Mouse (Mus musculus): ENCODE measurements around the gene Cyp26a1. TPM values are rescaled to one million over a fixed set of nuclear protein-coding genes. Genes with fewer than 3 reads are reported as not detected.

Cyp26a1 gene
- total RNA-seq, 1 experiment from 2014 or later: not detected

- no peak for ATAC-seq (replicated peaks; ENCODE audit: insufficient number of reproducible peaks, low FRiP score, low TSS enrichment, poor library complexity, severe bottlenecking)
Observed at GRCm38 (mm10) chr19:37696603-37697334, 829 bp upstream of the Cyp26a1 start.

GRCm38 (mm10) chr19:37697335-37697636 lies 312 bp upstream of the Cyp26a1 start:
- ATAC-seq (replicated peaks; ENCODE audit: insufficient number of reproducible peaks, low FRiP score, low TSS enrichment, poor library complexity, severe bottlenecking): no peak

GRCm38 (mm10) chr19:37698273-37699160 lies 919 bp downstream of the Cyp26a1 start:
- ATAC-seq (replicated peaks; ENCODE audit: insufficient number of reproducible peaks, low FRiP score, low TSS enrichment, poor library complexity, severe bottlenecking): no peak

- no peak for ATAC-seq (replicated peaks; ENCODE audit: insufficient number of reproducible peaks, low FRiP score, low TSS enrichment, poor library complexity, severe bottlenecking)
Observed at GRCm38 (mm10) chr19:37699711-37700110, 2.1 kb downstream of the Cyp26a1 start.

- ATAC-seq (replicated peaks; ENCODE audit: insufficient number of reproducible peaks, low FRiP score, low TSS enrichment, poor library complexity, severe bottlenecking): no peak
Observed at GRCm38 (mm10) chr19:37702377-37703076, 4.9 kb downstream of the Cyp26a1 start.

- ATAC-seq (replicated peaks; ENCODE audit: insufficient number of reproducible peaks, low FRiP score, low TSS enrichment, poor library complexity, severe bottlenecking): no peak; the same call in 1 of the 2 replicates
Observed at GRCm38 (mm10) chr19:37703902-37704509, 6.4 kb downstream of the Cyp26a1 start.

GRCm38 (mm10) chr19:37705722-37706121 lies 8.1 kb downstream of the Cyp26a1 start:
- no peak for ATAC-seq (replicated peaks; ENCODE audit: insufficient number of reproducible peaks, low FRiP score, low TSS enrichment, poor library complexity, severe bottlenecking)

- ATAC-seq (replicated peaks; ENCODE audit: insufficient number of reproducible peaks, low FRiP score, low TSS enrichment, poor library complexity, severe bottlenecking): no peak
Observed at GRCm38 (mm10) chr19:37714681-37715080, 17.1 kb downstream of the Cyp26a1 start.

GRCm38 (mm10) chr19:37715980-37716379 lies 18.4 kb downstream of the Cyp26a1 start:
- no peak for ATAC-seq (replicated peaks; ENCODE audit: insufficient number of reproducible peaks, low FRiP score, low TSS enrichment, poor library complexity, severe bottlenecking)

- no peak for ATAC-seq (replicated peaks; ENCODE audit: insufficient number of reproducible peaks, low FRiP score, low TSS enrichment, poor library complexity, severe bottlenecking)
Observed at GRCm38 (mm10) chr19:37716524-37717175, 19.1 kb downstream of the Cyp26a1 start.

GRCm38 (mm10) chr19:37719166-37719565 lies 21.6 kb downstream of the Cyp26a1 start:
- ATAC-seq (replicated peaks; ENCODE audit: insufficient number of reproducible peaks, low FRiP score, low TSS enrichment, poor library complexity, severe bottlenecking): no peak

- ATAC-seq (replicated peaks; ENCODE audit: insufficient number of reproducible peaks, low FRiP score, low TSS enrichment, poor library complexity, severe bottlenecking): no peak
Observed at GRCm38 (mm10) chr19:37724591-37724990, 27.0 kb downstream of the Cyp26a1 start.

GRCm38 (mm10) chr19:37726585-37726984 lies 29.0 kb downstream of the Cyp26a1 start:
- no peak for ATAC-seq (replicated peaks; ENCODE audit: insufficient number of reproducible peaks, low FRiP score, low TSS enrichment, poor library complexity, severe bottlenecking)

- ATAC-seq (replicated peaks; ENCODE audit: insufficient number of reproducible peaks, low FRiP score, low TSS enrichment, poor library complexity, severe bottlenecking): no peak
Observed at GRCm38 (mm10) chr19:37727366-37727765, 29.8 kb downstream of the Cyp26a1 start.

GRCm38 (mm10) chr19:37735426-37735825 lies 37.8 kb downstream of the Cyp26a1 start:
- no peak for ATAC-seq (replicated peaks; ENCODE audit: insufficient number of reproducible peaks, low FRiP score, low TSS enrichment, poor library complexity, severe bottlenecking)

- no peak for ATAC-seq (replicated peaks; ENCODE audit: insufficient number of reproducible peaks, low FRiP score, low TSS enrichment, poor library complexity, severe bottlenecking)
Observed at GRCm38 (mm10) chr19:37738575-37738974, 41.0 kb downstream of the Cyp26a1 start.

GRCm38 (mm10) chr19:37740043-37740442 lies 42.4 kb downstream of the Cyp26a1 start:
- ATAC-seq (replicated peaks; ENCODE audit: insufficient number of reproducible peaks, low FRiP score, low TSS enrichment, poor library complexity, severe bottlenecking): no peak

Data from monocyte, adult 5-6 weeks (primary cell).